ENCODE assay signal across 18 mouse cellular contexts in the genomic region with DNA sequence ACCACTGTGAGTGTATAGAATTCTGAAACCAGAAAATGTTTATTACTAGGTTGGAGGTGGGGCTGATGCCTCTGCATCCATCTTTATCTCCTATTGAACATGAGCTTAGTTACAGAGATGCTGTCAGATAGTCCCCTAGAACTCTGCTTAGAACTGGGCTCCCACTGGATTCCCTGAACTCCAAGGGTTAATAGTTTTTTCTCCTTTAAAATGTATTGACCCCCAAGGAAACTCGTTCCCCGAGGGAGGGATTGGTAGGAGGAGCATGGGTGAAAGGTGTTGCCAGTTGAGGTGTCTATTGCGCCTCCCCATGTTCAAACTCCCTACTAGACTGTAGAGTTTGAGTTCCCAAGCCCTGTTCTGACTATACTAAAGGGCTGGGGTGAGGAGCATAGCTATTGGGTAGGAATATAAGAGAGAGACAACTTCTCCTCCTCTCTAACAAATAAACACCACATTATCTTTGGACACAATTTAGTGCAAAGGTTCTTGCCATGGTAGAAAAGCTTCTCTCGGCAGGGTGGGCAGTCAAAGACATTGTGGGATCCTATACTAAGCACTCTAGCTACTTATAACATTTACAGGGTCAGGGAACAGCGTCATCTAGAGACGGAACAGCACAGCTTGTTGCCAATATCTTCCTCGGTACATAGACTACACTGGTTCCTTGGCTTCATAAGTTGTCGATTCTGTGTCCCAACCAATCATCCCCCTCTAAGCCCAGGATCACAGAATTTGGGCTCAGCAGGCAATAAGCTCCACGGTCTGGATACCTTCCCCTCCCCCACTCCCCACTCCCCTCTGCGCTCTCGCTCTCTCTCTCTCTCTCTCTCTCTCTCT. TPM values are rescaled to one million over a fixed set of nuclear protein-coding genes. Genes with fewer than 3 reads are reported as not detected.
A peak's percentile ranks its signal among the peaks of the same experiment; 100 is the strongest.
DNase-seq lines count a peak whose midpoint lies in the region; ATAC-seq and TF ChIP-seq lines count a peak whose summit lies in the region.
"Had no signal": no experiment of that assay in that cellular context is flagged by ENCODE, and none has a peak within 500 bp of the region (broad histone marks: within the 10 kb centered on the region; RNA-seq: fewer than 3 reads in every experiment).

No protein-coding gene starts in this region.

- DNase-seq in heart, adult 11 months = peak; percentile 54
- no peak for DNase-seq in heart, postnatal 4 days
- peak; percentile 60 for DNase-seq in embryonic facial prominence, embryonic 11.5 days (ENCODE audit: low spot score)
- DNase-seq in forebrain, postnatal 0 days = peak; percentile 71
- DNase-seq in midbrain, postnatal 0 days (ENCODE audit: low spot score) = no peak
- DNase-seq in thymus, postnatal 4 days = no peak
- no peak for DNase-seq in layer of hippocampus, adult 9-10 months (ENCODE audit: low spot score)
- no peak for DNase-seq in gastrocnemius, postnatal 4 days (ENCODE audit: low spot score in 2 of 2)
- DNase-seq: adrenal gland, postnatal 10 days; cerebellum, postnatal 36 days; kidney, adult 9 months; layer of hippocampus, adult 9-11 months; lung, postnatal 4 days; thymus, adult 18-20 months had no signal

- H3K4me3 ChIP-seq in embryonic facial prominence, embryonic 11.5 days (ENCODE audit: low read depth, low read length) = peak overlapping the region; percentile 9; the same call in 1 of the 2 replicates
- H3K4me3 ChIP-seq in forebrain, postnatal 0 days (ENCODE audit: low read depth, low read length) = peak overlapping the region; percentile 50
- H3K4me3 ChIP-seq in midbrain, postnatal 0 days (ENCODE audit: low read depth, low read length) = no peak overlapping the region
- H3K4me3 ChIP-seq: myocyte had no signal

- H3K4me1 ChIP-seq in embryonic facial prominence, embryonic 11.5 days (ENCODE audit: control insufficient read depth, insufficient read depth, low read length) = no peaks in the 10 kb centered on the region
- no peaks in the 10 kb centered on the region for H3K4me1 ChIP-seq in forebrain, postnatal 0 days (ENCODE audit: insufficient read depth)
- no peaks in the 10 kb centered on the region for H3K4me1 ChIP-seq in midbrain, postnatal 0 days (ENCODE audit: insufficient read depth, low read length)

- 0 out of 2 replicates have a peak overlapping the region, but pooled peaks have one; percentile 47 for H3K27ac ChIP-seq in embryonic facial prominence, embryonic 11.5 days (replicated peaks; ENCODE audit: low read depth, low read length)
- H3K27ac ChIP-seq in forebrain, postnatal 0 days (ENCODE audit: low read depth, low read length) = peak overlapping the region; percentile 94
- no peak overlapping the region for H3K27ac ChIP-seq in midbrain, postnatal 0 days (ENCODE audit: low read depth, low read length)

- 2% methylated on average over 11 of the region's 11 CpGs for WGBS in embryonic facial prominence, embryonic 11.5 days
- 3% methylated on average over 11 of the region's 11 CpGs for WGBS in forebrain, postnatal 0 days
- under 1% methylated on average over 11 of the region's 11 CpGs for WGBS in midbrain, postnatal 0 days

- peaks cover 48% of the 10 kb centered on the region for H3K27me3 ChIP-seq in embryonic facial prominence, embryonic 11.5 days (ENCODE audit: control insufficient read depth, insufficient read depth, low read length)
- H3K27me3 ChIP-seq in forebrain, postnatal 0 days (ENCODE audit: insufficient read depth, low read length) = peaks cover 40% of the 10 kb centered on the region
- peaks cover 78% of the 10 kb centered on the region for H3K27me3 ChIP-seq in midbrain, postnatal 0 days (ENCODE audit: insufficient read depth, low read length)

- H3K9me3 ChIP-seq in embryonic facial prominence, embryonic 11.5 days (replicated peaks; ENCODE audit: control insufficient read depth, low read length) = no peaks in the 10 kb centered on the region
- no peaks in the 10 kb centered on the region for H3K9me3 ChIP-seq in forebrain, postnatal 0 days (ENCODE audit: low read length)
- no peaks in the 10 kb centered on the region for H3K9me3 ChIP-seq in midbrain, postnatal 0 days (ENCODE audit: low read length)

- no peaks in the 10 kb centered on the region for H3K36me3 ChIP-seq in embryonic facial prominence, embryonic 11.5 days (replicated peaks; ENCODE audit: control insufficient read depth, insufficient read depth, low read depth, low read length)
- no peaks in the 10 kb centered on the region for H3K36me3 ChIP-seq in forebrain, postnatal 0 days (ENCODE audit: insufficient read depth)
- no peaks in the 10 kb centered on the region for H3K36me3 ChIP-seq in midbrain, postnatal 0 days (ENCODE audit: insufficient read depth, low read length)

- ATAC-seq in embryonic facial prominence, embryonic 11.5 days (replicated peaks; ENCODE audit: insufficient number of reproducible peaks, low FRiP score, low TSS enrichment, low read depth) = no peak
- ATAC-seq in forebrain, postnatal 0 days = peak; percentile 46
- ATAC-seq in midbrain, postnatal 0 days (ENCODE audit: low FRiP score) = no peak

- no peak overlapping the region; the same call in 1 of the 2 replicates for H3K4me2 ChIP-seq in embryonic facial prominence, embryonic 11.5 days (ENCODE audit: low read depth, low read length)
- peak overlapping the region; percentile 61 for H3K4me2 ChIP-seq in forebrain, postnatal 0 days (ENCODE audit: low read depth)
- no peak overlapping the region for H3K4me2 ChIP-seq in midbrain, postnatal 0 days (ENCODE audit: low read depth, low read length, poor library complexity, severe bottlenecking)

- TF ChIP-seq CTCF in forebrain, postnatal 0 days (IDR thresholded peaks at IDR 0.05; ENCODE audit: low read depth) = peak; percentile 46
- peak; percentile 19; the same call in 1 of the 2 replicates for TF ChIP-seq CTCF in midbrain, postnatal 0 days (IDR thresholded peaks at IDR 0.05)

- no peak overlapping the region for H3K9ac ChIP-seq in embryonic facial prominence, embryonic 11.5 days (replicated peaks; ENCODE audit: low read length)
- peak overlapping the region; percentile 11 for H3K9ac ChIP-seq in forebrain, postnatal 0 days
- no peak overlapping the region for H3K9ac ChIP-seq in midbrain, postnatal 0 days (replicated peaks; ENCODE audit: low read length, poor library complexity, severe bottlenecking)

RNA-seq across cellular contexts. Expression of a gene that starts 7.0 kb away (rescaled TPM):
- total RNA-seq in heart, postnatal 4 days (2021) = not detected
- 3.2 and 5.1 TPM in 2 replicates for polyA plus RNA-seq in embryonic facial prominence, embryonic 11.5 days (2014; fragmentation: Nextera tagmentation; extraction: Ambion mirVana)
- 19.7 and 28.9 TPM in 2 replicates for total RNA-seq in forebrain, postnatal 0 days (2014; rRNA removed)
- polyA plus RNA-seq in forebrain, postnatal 0 days (2015; fragmentation: Nextera tagmentation; extraction: Ambion mirVana) = 3.7 and 4.9 TPM in 2 replicates
- 0.57 and 1.5 TPM in 2 replicates for total RNA-seq in midbrain, postnatal 0 days (2014; rRNA removed)
- 0.81 and 1.1 TPM in 2 replicates for polyA plus RNA-seq in midbrain, postnatal 0 days (2015; fragmentation: Nextera tagmentation; extraction: Ambion mirVana)
- not detected for total RNA-seq in gastrocnemius, postnatal 4 days (2021)
- total RNA-seq: granulocyte monocyte progenitor cell, adult 5-6 weeks; hematopoietic stem cell, adult 5-6 weeks had no signal
- polyA plus RNA-seq: liver, embryonic 16.5 days; myocyte had no signal

RNA-seq across cellular contexts. Expression of a gene that starts 11.7 kb away (rescaled TPM):
- under 1 TPM; 0.43 to 0.50 TPM for total RNA-seq in heart, postnatal 4 days (2021)
- polyA plus RNA-seq in embryonic facial prominence, embryonic 11.5 days (2014; fragmentation: Nextera tagmentation; extraction: Ambion mirVana) = 54.5 and 63.8 TPM in 2 replicates
- total RNA-seq in forebrain, postnatal 0 days (2014; rRNA removed) = 6.5 and 12.9 TPM in 2 replicates
- 47.2 and 51.3 TPM in 2 replicates for polyA plus RNA-seq in forebrain, postnatal 0 days (2015; fragmentation: Nextera tagmentation; extraction: Ambion mirVana)
- 0.49 and 0.76 TPM in 2 replicates for total RNA-seq in midbrain, postnatal 0 days (2014; rRNA removed)
- polyA plus RNA-seq in midbrain, postnatal 0 days (2015; fragmentation: Nextera tagmentation; extraction: Ambion mirVana) = 3.3 and 6.7 TPM in 2 replicates
- under 1 TPM in 1 of 2 experiments, not detected in 1; 0.20 TPM for total RNA-seq in gastrocnemius, postnatal 4 days (2021)
- total RNA-seq: granulocyte monocyte progenitor cell, adult 5-6 weeks; hematopoietic stem cell, adult 5-6 weeks had no signal
- polyA plus RNA-seq: myocyte had no signal

Comparison
In these comparisons a context has a peak if more than half of its experiments do, and no peak if none do; other contexts are left out.
1. DNase-seq: peak in heart, adult 11 months (single experiment), embryonic facial prominence, embryonic 11.5 days (single experiment) and forebrain, postnatal 0 days (single experiment); none in heart, postnatal 4 days (single experiment), midbrain, postnatal 0 days (single experiment), thymus, postnatal 4 days (single experiment), layer of hippocampus, adult 9-10 months (single experiment) and gastrocnemius, postnatal 4 days (0 of 2).